Mouse (Mus musculus) neural tube, embryonic 13.5 days (tissue): ENCODE measurements around the gene Pdzd2. TPM values are rescaled to one million over a fixed set of nuclear protein-coding genes. Genes with fewer than 3 reads are reported as not detected.

Source experiments
- ATAC-seq: fragments of 200-750 bp; cut with Nextera tagmentation; 2 replicates; pipeline ENCODE4 v1.8.0; 2017; ENCODE audit warnings: low read depth, mild to moderate bottlenecking, moderate TSS enrichment, moderate library complexity
- H3K27ac ChIP-seq: fragments of 300-500 bp; sonication (generic); replicated peaks from 2 replicates; pipeline ENCODE4 v1.5.1; 2015; ENCODE audit warnings: moderate library complexity, mild to moderate bottlenecking, inconsistent platforms
- H3K27me3 ChIP-seq: fragments of 300-500 bp; sonication (generic); 2 replicates; pipeline ENCODE4 v1.6.1; 2015; ENCODE audit warnings: mild to moderate bottlenecking, inconsistent platforms
- H3K36me3 ChIP-seq: fragments of 300-500 bp; sonication (generic); 2 replicates; pipeline ENCODE4 v1.6.1; 2015; ENCODE audit warnings: mild to moderate bottlenecking, inconsistent platforms
- H3K4me1 ChIP-seq: fragments of 300-500 bp; sonication (generic); replicated peaks from 2 replicates; pipeline ENCODE4 v1.6.1; 2015; ENCODE audit warnings: inconsistent platforms
- H3K4me2 ChIP-seq: fragments of 300-500 bp; sonication (generic); 2 replicates; pipeline ENCODE4 v1.6.1; 2015; ENCODE audit warnings: inconsistent platforms, mild to moderate bottlenecking, moderate library complexity
- H3K4me3 ChIP-seq: fragments of 300-500 bp; sonication (generic); 2 replicates; pipeline ENCODE4 v1.5.1; 2015; ENCODE audit warnings: mild to moderate bottlenecking, inconsistent platforms
- H3K9ac ChIP-seq: fragments of 300-500 bp; sonication (generic); 2 replicates; pipeline ENCODE4 v1.6.1; 2015; ENCODE audit warnings: moderate library complexity, mild to moderate bottlenecking, inconsistent platforms
- H3K9me3 ChIP-seq: fragments of 300-500 bp; sonication (generic); 2 replicates; pipeline ENCODE4 v1.6.1; 2016; ENCODE audit warnings: inconsistent platforms
- WGBS: fragments of 180-500 bp; shearing (Covaris S2); methylation state at CpG from one replicate; pipeline ENCODE4 v1.1.7; 2015; 5-methylcytosine and 5-hydroxymethylcytosine counted together
- polyA plus RNA-seq: library from polyadenylated mRNA; unstranded; fragments of >200 nt; fragmentation: Nextera tagmentation; extraction: Ambion mirVana; gene quantifications from 2 replicates; pipeline ENCODE4 v1.2.1, GENCODE M21; 2015

Pdzd2 gene
- polyA plus RNA-seq, 1 experiment from 2014 or later: 6.0 TPM

DNA sequence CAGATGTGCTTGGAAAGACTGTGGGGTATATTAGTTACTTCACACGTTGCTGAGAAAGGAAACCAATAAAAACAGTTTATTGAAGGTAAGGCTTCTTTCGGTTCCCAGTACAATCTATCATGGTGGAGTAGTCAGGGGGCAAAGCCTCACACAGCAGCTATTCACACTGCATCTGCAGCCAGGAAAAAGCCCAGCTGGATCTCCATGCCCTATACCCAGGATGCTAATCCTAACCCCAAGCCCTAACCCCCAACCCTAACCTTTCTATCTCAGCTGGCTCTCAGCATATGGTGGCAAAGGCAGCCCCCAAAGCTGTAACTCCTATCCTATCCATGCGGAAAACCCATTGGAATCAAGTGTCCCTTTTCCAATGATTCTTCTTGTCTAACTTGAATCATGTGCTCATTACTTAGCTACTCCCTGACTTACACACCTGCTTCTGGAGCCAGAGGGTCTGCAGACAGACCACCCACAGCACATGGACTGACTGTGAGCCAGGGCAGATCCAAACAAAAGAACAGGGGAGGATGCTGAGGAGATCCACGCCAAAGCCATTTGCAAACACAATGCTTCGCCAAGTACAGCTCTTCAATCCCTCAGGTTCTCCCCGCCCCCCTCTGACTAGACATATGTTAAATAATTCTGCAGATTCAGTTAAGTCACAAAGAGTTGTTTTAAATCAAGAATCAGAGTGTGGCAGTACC lies 83.6 kb downstream of the Pdzd2 start:
- no peaks in the 10 kb centered on the region for H3K9me3 ChIP-seq
- no peaks in the 10 kb centered on the region for H3K27me3 ChIP-seq
- H3K27ac ChIP-seq: no peak overlapping the region
- H3K4me3 ChIP-seq: no peak overlapping the region
- H3K9ac ChIP-seq: no peak overlapping the region
- H3K36me3 ChIP-seq: no peaks in the 10 kb centered on the region
- H3K4me2 ChIP-seq: no peak overlapping the region
- ATAC-seq: no peak
- WGBS: 65% methylated on average over 6 of the region's 6 CpGs
- H3K4me1 ChIP-seq: peaks cover 7% of the 10 kb centered on the region; the same call in 1 of the 2 replicates

DNA sequence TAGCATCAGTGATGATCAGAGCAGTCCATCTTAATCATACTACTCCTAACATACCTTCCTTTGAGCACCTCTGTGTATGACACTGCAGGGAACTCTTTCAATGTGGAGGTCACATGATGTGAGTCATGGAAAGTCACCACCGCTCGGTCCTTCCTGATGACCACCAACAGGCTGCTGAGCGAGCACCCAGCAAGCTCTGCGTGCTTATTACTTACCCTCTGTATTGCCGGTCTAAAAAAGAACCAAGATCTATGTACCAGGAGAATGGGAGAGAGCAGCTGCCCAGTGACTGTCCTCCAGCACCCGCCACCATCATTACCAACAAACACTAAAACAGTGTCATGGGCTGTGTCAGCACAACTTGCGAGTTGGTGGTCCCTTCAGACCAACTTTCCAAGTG lies 84.4 kb downstream of the Pdzd2 start:
- Histone ChIP-seq H3K27ac (no peak overlapping the region), H3K4me3 (no peak overlapping the region), H3K36me3 (no peaks in the 10 kb centered on the region), H3K9me3 (no peaks in the 10 kb centered on the region), H3K27me3 (no peaks in the 10 kb centered on the region), H3K4me2 (no peak overlapping the region), H3K9ac (no peak overlapping the region), H3K4me1 (peaks cover 7% of the 10 kb centered on the region; the same call in 1 of the 2 replicates)
- ATAC-seq: no peak
- 93% methylated on average over 7 of the region's 7 CpGs for WGBS

DNA sequence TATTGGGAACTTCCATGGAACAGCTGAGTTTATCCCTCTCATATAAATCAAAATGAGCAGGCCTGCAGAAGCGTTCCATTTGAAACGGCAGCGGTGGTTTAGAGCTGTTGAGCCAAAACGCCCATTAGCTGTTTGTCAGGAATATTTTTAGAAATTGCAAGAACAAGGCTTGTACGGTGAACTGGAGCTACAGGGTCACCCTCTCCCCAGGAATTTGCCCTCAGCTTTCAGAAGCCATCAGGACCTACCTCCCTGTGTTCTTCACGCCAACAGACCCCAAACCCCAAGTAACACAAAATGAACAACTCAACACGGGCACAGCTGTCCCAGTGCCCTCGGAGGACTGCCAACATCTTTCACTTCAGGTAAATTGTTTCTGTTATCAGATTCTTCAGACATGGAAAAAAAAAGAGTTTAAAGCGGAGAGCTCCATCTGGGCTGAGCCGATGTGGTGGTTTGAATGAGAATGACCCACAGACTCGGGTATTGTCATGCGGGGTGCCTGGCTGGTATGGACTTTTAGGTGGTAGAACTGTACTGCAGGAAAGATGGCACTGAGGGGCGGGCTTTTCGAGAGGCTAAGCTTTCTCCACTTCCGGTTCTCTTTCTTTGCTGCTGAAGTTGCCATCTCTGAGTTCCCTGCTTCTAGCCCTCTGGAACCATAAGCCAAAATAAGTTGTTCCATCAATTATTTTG lies 87.2 kb downstream of the Pdzd2 start:
- Histone ChIP-seq H3K9me3 (no peaks in the 10 kb centered on the region), H3K9ac (no peak overlapping the region), H3K36me3 (no peaks in the 10 kb centered on the region), H3K27ac (no peak overlapping the region), H3K27me3 (no peaks in the 10 kb centered on the region), H3K4me1 (peaks cover 7% of the 10 kb centered on the region; the same call in 1 of the 2 replicates), H3K4me2 (no peak overlapping the region), H3K4me3 (no peak overlapping the region)
- 68% methylated on average over 15 of the region's 15 CpGs for WGBS
- ATAC-seq: no peak

DNA sequence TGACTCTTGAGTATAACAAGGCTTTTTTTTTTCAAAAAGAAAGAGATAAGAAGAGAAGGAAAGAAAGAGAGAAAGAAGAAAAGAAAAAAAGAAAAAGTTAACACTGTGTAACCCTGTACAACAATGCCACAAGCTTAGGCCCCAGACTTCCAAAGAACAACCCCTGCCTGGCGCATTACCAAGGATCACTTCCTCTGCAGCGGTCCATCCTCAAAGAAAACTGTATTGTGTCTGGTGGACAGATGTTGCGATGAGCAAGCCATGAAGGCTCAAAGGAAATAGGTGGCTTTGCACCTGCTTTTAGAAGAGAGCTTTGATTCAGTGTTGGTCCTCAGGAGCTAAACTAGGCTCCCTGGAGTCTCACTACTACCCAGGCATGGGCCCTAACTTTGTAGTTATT lies 89.5 kb downstream of the Pdzd2 start:
- no peaks in the 10 kb centered on the region for H3K36me3 ChIP-seq
- H3K4me2 ChIP-seq: no peak overlapping the region
- H3K4me3 ChIP-seq: no peak overlapping the region
- no peak overlapping the region for H3K9ac ChIP-seq
- no peak overlapping the region for H3K27ac ChIP-seq
- no peaks in the 10 kb centered on the region for H3K9me3 ChIP-seq
- no peak for ATAC-seq
- WGBS: 80% methylated on average over 3 of the region's 3 CpGs
- H3K4me1 ChIP-seq: peaks cover 7% of the 10 kb centered on the region; the same call in 1 of the 2 replicates
- no peaks in the 10 kb centered on the region for H3K27me3 ChIP-seq

GRCm38 (mm10) chr15:12649674-12650073 lies 90.0 kb downstream of the Pdzd2 start:
- H3K4me1 ChIP-seq: peaks cover 7% of the 10 kb centered on the region; the same call in 1 of the 2 replicates
- no peak overlapping the region for H3K27ac ChIP-seq
- no peak overlapping the region for H3K4me2 ChIP-seq
- no peak for ATAC-seq
- no peak overlapping the region for H3K9ac ChIP-seq
- no peaks in the 10 kb centered on the region for H3K36me3 ChIP-seq
- H3K9me3 ChIP-seq: no peaks in the 10 kb centered on the region
- no peak overlapping the region for H3K4me3 ChIP-seq
- H3K27me3 ChIP-seq: no peaks in the 10 kb centered on the region
- WGBS: 84% methylated on average over 3 of the region's 3 CpGs

DNA sequence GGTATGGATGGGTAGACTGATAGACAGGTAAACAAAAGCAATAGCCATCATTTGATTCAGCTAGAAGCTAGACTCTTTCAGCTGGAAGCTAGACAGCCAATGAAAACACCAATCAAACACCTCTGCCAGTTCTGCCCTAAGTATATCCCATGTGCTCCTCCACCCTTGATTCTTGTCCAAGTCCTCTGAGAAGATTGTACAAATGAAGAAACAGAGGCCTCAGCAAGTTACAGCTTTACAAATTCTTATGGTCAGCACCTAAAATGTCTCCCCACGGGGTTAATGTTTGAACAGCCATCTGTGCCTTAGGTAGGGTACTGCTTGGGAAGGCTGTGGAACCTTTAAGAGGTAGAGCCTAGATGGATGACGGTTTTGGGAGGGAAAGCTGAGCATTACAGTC lies 90.6 kb downstream of the Pdzd2 start:
- no peak overlapping the region for H3K4me2 ChIP-seq
- no peak overlapping the region for H3K9ac ChIP-seq
- no peak overlapping the region for H3K4me3 ChIP-seq
- peaks cover 7% of the 10 kb centered on the region; the same call in 1 of the 2 replicates for H3K4me1 ChIP-seq
- no peak overlapping the region for H3K27ac ChIP-seq
- no peak for ATAC-seq
- WGBS: 70% methylated on average over 2 of the region's 2 CpGs
- H3K9me3 ChIP-seq: no peaks in the 10 kb centered on the region
- no peaks in the 10 kb centered on the region for H3K36me3 ChIP-seq
- no peaks in the 10 kb centered on the region for H3K27me3 ChIP-seq

DNA sequence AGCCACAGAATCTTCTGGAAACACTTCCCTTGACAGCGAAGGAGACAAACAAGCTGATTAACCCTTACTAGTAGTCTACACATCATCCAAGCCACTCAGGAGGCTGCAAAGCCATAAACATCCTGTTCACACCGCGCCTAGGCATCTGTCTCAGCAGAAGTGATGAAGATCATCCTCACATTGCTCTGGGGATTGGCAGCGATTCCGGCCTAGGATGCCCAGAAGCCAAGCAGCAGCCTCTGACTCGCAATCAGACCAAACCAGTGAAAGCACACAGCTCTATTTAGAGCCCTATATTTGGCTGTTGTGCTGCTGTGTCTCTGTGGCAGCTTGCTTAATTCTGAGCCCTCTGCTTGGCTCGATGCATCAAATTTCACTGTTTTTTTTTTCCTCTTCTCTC lies 99.0 kb downstream of the Pdzd2 start:
- H3K36me3 ChIP-seq: no peaks in the 10 kb centered on the region
- H3K9me3 ChIP-seq: no peaks in the 10 kb centered on the region
- ATAC-seq: no peak
- H3K4me3 ChIP-seq: no peak overlapping the region
- H3K4me1 ChIP-seq: no peaks in the 10 kb centered on the region
- no peak overlapping the region for H3K27ac ChIP-seq
- H3K27me3 ChIP-seq: no peaks in the 10 kb centered on the region
- no peak overlapping the region for H3K9ac ChIP-seq
- H3K4me2 ChIP-seq: no peak overlapping the region
- 87% methylated on average over 7 of the region's 7 CpGs for WGBS

GRCm38 (mm10) chr15:12639776-12640175 lies 99.9 kb downstream of the Pdzd2 start:
- no peak overlapping the region for H3K4me2 ChIP-seq
- H3K36me3 ChIP-seq: no peaks in the 10 kb centered on the region
- H3K27ac ChIP-seq: no peak overlapping the region
- no peaks in the 10 kb centered on the region for H3K27me3 ChIP-seq
- H3K4me3 ChIP-seq: no peak overlapping the region
- H3K9me3 ChIP-seq: no peaks in the 10 kb centered on the region
- 83% methylated on average over 3 of the region's 3 CpGs for WGBS
- no peak for ATAC-seq
- H3K4me1 ChIP-seq: no peaks in the 10 kb centered on the region
- no peak overlapping the region for H3K9ac ChIP-seq

DNA sequence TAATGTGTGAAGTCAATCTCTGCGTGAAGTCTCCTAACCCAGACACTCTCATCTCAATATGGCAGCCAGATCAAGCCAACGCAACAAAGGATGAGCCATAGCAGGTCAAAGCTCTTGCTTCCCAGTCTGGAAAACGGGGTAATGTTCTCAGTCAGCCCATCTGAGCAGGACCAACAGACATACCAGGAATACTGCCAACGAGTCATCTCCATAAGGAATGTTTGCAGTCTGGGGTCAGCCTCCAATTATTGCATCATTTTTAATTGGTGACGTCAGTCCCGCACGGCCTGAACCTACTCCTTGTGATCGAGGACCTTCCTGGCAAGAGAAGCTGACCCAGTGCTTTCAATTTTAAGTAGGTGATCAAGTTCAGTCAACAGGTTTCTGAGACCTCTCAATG lies 100.5 kb downstream of the Pdzd2 start:
- H3K9ac ChIP-seq: no peak overlapping the region
- no peak overlapping the region for H3K27ac ChIP-seq
- ATAC-seq: no peak
- H3K4me1 ChIP-seq: no peaks in the 10 kb centered on the region
- no peak overlapping the region for H3K4me2 ChIP-seq
- H3K4me3 ChIP-seq: no peak overlapping the region
- no peaks in the 10 kb centered on the region for H3K36me3 ChIP-seq
- WGBS: 92% methylated on average over 8 of the region's 8 CpGs
- H3K9me3 ChIP-seq: no peaks in the 10 kb centered on the region
- H3K27me3 ChIP-seq: no peaks in the 10 kb centered on the region

DNA sequence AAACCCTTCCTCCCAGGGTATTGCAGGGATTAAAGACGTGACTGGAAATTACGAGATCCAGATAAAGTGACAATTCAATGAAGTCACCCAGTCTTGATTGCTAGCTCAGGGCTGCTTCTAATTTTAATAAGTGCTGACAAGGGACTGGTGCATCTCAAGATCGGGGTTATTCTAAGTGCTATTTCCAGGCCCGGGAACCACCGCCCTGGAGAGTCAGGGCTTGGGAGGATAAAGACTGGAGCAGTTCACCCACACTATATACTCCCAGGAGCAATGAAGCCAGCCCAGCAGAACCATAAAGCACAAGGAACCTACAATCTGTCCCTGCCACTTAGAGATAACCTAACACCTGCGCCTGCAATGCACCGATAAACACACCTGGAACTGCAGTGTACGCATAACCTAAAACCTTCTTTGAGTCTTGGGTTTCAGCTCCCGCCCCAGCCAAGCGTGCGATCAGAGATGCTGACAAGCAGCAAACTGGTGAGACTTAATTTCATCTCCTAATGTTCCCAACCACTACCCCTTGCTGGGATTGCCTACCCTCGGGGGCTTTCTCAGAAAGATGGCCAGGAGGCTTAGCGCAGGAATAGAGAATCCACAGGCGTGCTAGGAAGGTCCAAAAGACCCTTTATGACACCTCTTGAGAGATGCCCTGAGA lies 101.2 kb downstream of the Pdzd2 start:
- Histone ChIP-seq H3K9me3 (no peaks in the 10 kb centered on the region), H3K4me3 (no peak overlapping the region), H3K4me2 (no peak overlapping the region), H3K27me3 (no peaks in the 10 kb centered on the region), H3K9ac (no peak overlapping the region), H3K36me3 (no peaks in the 10 kb centered on the region), H3K4me1 (no peaks in the 10 kb centered on the region), H3K27ac (no peak overlapping the region)
- 85% methylated on average over 14 of the region's 14 CpGs for WGBS
- no peak for ATAC-seq

- Histone ChIP-seq H3K36me3 (no peaks in the 10 kb centered on the region), H3K27ac (no peak overlapping the region), H3K9me3 (no peaks in the 10 kb centered on the region), H3K9ac (no peak overlapping the region), H3K27me3 (no peaks in the 10 kb centered on the region), H3K4me3 (no peak overlapping the region), H3K4me1 (no peaks in the 10 kb centered on the region), H3K4me2 (no peak overlapping the region)
- ATAC-seq: no peak
- 92% methylated on average over 8 of the region's 8 CpGs for WGBS
These were observed 102.2 kb downstream of the Pdzd2 start for GRCm38 (mm10) chr15:12637511-12637910.

DNA sequence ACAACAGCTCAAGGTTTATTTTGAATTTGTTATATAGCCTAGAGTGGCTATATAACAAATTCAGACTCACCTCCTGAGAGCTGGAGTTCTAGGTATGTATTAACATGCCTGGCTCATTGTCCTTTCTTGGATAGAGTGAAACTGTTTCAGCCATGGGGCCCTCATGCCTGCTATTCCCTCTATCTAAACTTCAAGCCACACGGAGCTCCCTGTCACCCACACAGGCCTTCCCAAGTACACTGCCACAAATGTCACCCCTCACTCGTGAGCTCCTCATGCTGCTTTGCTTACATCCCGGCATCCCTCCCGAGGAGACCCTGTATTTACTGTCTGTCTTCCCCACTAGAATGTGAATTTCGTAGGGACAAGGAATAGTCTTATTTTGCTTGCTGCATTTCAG lies 103.3 kb downstream of the Pdzd2 start:
- Histone ChIP-seq H3K4me2 (no peak overlapping the region), H3K9ac (no peak overlapping the region), H3K9me3 (no peaks in the 10 kb centered on the region), H3K27ac (no peak overlapping the region), H3K36me3 (no peaks in the 10 kb centered on the region), H3K27me3 (no peaks in the 10 kb centered on the region), H3K4me3 (no peak overlapping the region), H3K4me1 (no peaks in the 10 kb centered on the region; the same call in 1 of the 2 replicates)
- no peak for ATAC-seq
- 91% methylated on average over 5 of the region's 5 CpGs for WGBS
